Mouse (Mus musculus) hindbrain, embryonic 11.5 days (tissue): ENCODE data around the gene Ppy. TPM values are rescaled to one million over a fixed set of nuclear protein-coding genes. Genes with fewer than 3 reads are reported as not detected.
A peak's percentile ranks its signal among the peaks of the same experiment; 100 is the strongest.

Source experiments
- ATAC-seq: fragments of 200-750 bp; cut with Nextera tagmentation; 2 replicates; pipeline ENCODE4 v1.8.0; 2017; ENCODE audit warnings: mild to moderate bottlenecking, moderate TSS enrichment, moderate library complexity; ENCODE audit not compliant: low FRiP score
- DNase-seq: peaks from one replicate; pipeline ENCODE4 v3.0.0-alpha.2; 2015; ENCODE audit warnings: low spot score
- H3K27ac ChIP-seq: fragments of 300-500 bp; sonication (generic); 2 replicates; pipeline ENCODE4 v1.5.1; 2014; ENCODE audit warnings: mild to moderate bottlenecking, low read depth, low read length
- H3K27me3 ChIP-seq: fragments of 300-500 bp; sonication (generic); 2 replicates; pipeline ENCODE4 v1.6.1; 2014; ENCODE audit warnings: mild to moderate bottlenecking, low read length, moderate library complexity, mixed read lengths; ENCODE audit not compliant: control insufficient read depth, insufficient read depth
- H3K36me3 ChIP-seq: fragments of 300-500 bp; sonication (generic); 2 replicates; pipeline ENCODE4 v1.6.1; 2014; ENCODE audit warnings: mild to moderate bottlenecking, low read length, moderate library complexity, mixed read lengths; ENCODE audit not compliant: control insufficient read depth, insufficient read depth
- H3K4me1 ChIP-seq: fragments of 300-500 bp; sonication (generic); replicated peaks from 2 replicates; pipeline ENCODE4 v1.6.1; 2014; ENCODE audit warnings: low read length, mixed read lengths; ENCODE audit not compliant: control insufficient read depth, insufficient read depth
- H3K4me2 ChIP-seq: fragments of 300-500 bp; sonication (generic); replicated peaks from 2 replicates; pipeline ENCODE4 v1.6.1; 2014; ENCODE audit warnings: mild to moderate bottlenecking, low read depth, low read length
- H3K4me3 ChIP-seq: fragments of 300-500 bp; sonication (generic); 2 replicates; pipeline ENCODE4 v1.5.1; 2014; ENCODE audit warnings: low read depth, low read length
- H3K9ac ChIP-seq: fragments of 300-500 bp; sonication (generic); 2 replicates; pipeline ENCODE4 v1.6.1; 2014; ENCODE audit warnings: low read depth, low read length
- H3K9me3 ChIP-seq: fragments of 300-500 bp; sonication (generic); 2 replicates; pipeline ENCODE4 v1.6.1; 2016; ENCODE audit warnings: low read length; ENCODE audit not compliant: control insufficient read depth
- WGBS: fragments of 180-500 bp; shearing (Covaris S2); extraction: QIAGEN DNeasy Blood & Tissue Kit; methylation state at CpG from one replicate; pipeline ENCODE4 v1.1.7; 2014; 5-methylcytosine and 5-hydroxymethylcytosine counted together
- polyA plus RNA-seq: library from polyadenylated mRNA; unstranded; fragments of >200 nt; fragmentation: Nextera tagmentation; extraction: Ambion mirVana; gene quantifications from 2 replicates; pipeline ENCODE4 v1.2.1, GENCODE M21; 2014

The Ppy gene
- polyA plus RNA-seq, result not detected in 2 replicates

DNA sequence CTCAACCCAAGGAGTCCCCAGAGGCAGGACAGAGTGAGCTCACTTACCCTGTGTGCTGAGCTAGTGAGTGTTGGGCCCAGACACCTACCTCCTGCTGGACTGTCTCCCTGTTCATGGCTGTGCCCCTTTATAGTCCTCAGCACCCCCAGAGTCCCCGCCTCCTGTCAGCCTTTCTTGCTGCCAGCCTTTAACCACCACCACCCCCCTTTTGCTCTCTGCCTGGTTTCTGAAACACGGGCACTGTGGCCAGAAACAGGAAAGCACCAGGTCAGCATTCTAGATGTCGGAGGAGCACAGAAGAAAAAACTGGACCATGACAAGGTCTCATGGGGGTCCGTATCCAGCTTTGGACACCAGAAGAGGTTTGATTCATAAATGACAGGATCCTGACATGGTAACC, at the start of gene Ppy:
Gene Ppy (minus strand): TSS at position 101 of the 400 bp plus-strand sequence.
- H3K9me3 ChIP-seq, result no peaks in the 10 kb centered on the region
- ATAC-seq (no peak), DNase-seq (no peak)
- 81% methylated on average over 4 of the region's 4 CpGs for WGBS
- peaks cover 2% of the 10 kb centered on the region; the same call in 1 of the 2 replicates for H3K4me1 ChIP-seq
- no peak within 1 kb of the TSS for H3K4me2 ChIP-seq
- peaks cover 24% of the 10 kb centered on the region for H3K27me3 ChIP-seq
- no peak within 1 kb of the TSS for H3K4me3 ChIP-seq
- H3K27ac ChIP-seq, result no peak within 1 kb of the TSS
- no peaks in the 10 kb centered on the region for H3K36me3 ChIP-seq
- no peak within 1 kb of the TSS for H3K9ac ChIP-seq

DNA sequence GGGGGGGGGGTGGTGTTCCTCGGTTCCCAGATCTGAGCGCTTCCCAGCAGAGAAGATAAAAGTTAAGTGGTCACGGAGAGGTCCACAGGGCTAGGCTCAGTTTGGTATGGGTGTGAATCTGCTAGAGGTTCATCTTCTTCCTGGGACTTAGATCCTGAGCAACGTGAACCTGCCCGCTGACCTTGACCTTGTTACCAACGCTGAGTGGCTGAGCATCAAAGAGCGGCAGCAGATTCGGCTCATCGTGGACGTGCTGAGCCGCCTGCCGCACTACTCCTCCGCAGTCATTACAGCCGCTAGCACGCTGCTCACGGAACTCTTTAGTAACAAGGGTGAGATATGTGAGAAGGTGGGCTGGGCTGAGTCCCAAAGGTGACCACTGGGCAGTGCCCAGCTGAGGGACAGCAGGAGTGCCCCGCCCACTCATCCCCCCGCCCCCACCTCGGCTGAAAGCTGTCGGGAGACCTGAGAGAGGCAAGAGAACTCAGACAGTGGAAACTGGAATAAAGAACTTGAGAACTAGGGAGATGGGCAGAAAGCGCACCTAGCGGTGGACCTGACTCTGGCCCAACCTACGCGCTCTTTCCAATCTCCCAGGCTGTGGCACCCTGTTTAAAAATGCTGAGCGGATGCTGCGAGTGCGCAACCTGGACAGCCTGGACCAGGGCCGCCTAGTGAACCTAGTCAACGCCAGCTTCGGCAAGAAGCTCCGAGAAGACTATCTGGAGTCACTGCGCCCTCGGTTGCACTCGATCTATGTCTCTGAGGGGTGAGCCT, 46.3 kb upstream of the Ppy start:
- no peak overlapping the region for H3K4me2 ChIP-seq
- H3K36me3 ChIP-seq, result no peaks in the 10 kb centered on the region
- ATAC-seq, result no peak
- no peak overlapping the region for H3K9ac ChIP-seq
- WGBS, result 13% methylated on average over 34 of the region's 34 CpGs
- peak; percentile 34 for DNase-seq
- peaks cover 54% of the 10 kb centered on the region for H3K27me3 ChIP-seq
- no peaks in the 10 kb centered on the region for H3K9me3 ChIP-seq
- no peak overlapping the region for H3K27ac ChIP-seq
- H3K4me3 ChIP-seq, result no peak overlapping the region
- H3K4me1 ChIP-seq, result peaks cover 7% of the 10 kb centered on the region; the same call in 1 of the 2 replicates

DNA sequence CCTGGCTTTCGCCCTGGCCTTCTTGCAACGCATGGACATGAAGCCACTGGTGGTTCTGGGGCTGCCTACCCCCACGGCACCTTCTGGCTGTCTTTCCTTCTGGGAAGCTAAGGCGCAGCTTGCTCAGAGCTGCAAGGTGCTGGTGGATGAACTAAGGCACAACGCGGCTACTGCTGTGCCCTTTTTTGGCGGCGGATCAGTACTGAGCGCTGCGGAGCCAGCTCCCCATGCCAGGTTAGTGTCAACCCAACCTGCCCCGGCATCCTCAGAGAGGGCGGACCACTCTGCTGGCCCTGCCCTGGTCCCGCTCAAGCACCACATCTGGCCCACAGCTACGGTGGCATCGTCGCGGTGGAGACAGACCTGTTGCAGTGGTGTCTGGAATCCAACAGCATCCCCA, 45.4 kb upstream of the Ppy start:
- H3K9me3 ChIP-seq, result no peaks in the 10 kb centered on the region
- H3K4me1 ChIP-seq, result peaks cover 7% of the 10 kb centered on the region; the same call in 1 of the 2 replicates
- H3K9ac ChIP-seq, result no peak overlapping the region
- H3K36me3 ChIP-seq, result no peaks in the 10 kb centered on the region
- no peak overlapping the region for H3K4me3 ChIP-seq
- H3K27me3 ChIP-seq, result peaks cover 54% of the 10 kb centered on the region
- ATAC-seq (no peak), DNase-seq (peak; percentile 28)
- no peak overlapping the region for H3K27ac ChIP-seq
- no peak overlapping the region for H3K4me2 ChIP-seq
- WGBS, result 11% methylated on average over 17 of the region's 17 CpGs

DNA sequence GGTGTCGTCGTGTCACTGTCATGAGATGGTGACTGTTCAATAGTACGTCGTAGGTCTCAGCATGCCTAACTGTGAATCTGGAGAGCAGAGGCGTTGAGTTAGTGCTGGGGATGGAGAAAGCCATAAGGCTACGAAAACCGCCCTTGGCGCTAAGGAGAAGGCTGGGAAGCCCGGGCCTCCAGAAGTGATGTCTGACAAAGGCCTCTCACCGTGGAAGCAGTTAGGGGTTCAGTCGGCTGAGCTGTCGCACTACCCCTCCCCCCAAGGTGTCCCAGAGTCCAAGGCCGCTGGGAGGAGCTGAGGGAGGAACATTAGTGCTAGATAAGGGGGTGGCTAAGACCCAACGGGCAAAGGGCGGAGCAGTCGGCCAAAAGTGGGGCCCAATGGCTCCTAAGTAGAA, 44.9 kb upstream of the Ppy start:
- WGBS, result 5% methylated on average over 16 of the region's 16 CpGs
- ATAC-seq, result no peak
- H3K9ac ChIP-seq, result no peak overlapping the region
- H3K9me3 ChIP-seq, result no peaks in the 10 kb centered on the region
- no peak overlapping the region for H3K27ac ChIP-seq
- peak; percentile 46 for DNase-seq
- H3K36me3 ChIP-seq, result no peaks in the 10 kb centered on the region
- H3K4me3 ChIP-seq, result peak overlapping the region; percentile 20; the same call in 1 of the 2 replicates
- H3K4me2 ChIP-seq, result peak overlapping the region; percentile 29
- peaks cover 7% of the 10 kb centered on the region; the same call in 1 of the 2 replicates for H3K4me1 ChIP-seq
- H3K27me3 ChIP-seq, result peaks cover 54% of the 10 kb centered on the region

DNA sequence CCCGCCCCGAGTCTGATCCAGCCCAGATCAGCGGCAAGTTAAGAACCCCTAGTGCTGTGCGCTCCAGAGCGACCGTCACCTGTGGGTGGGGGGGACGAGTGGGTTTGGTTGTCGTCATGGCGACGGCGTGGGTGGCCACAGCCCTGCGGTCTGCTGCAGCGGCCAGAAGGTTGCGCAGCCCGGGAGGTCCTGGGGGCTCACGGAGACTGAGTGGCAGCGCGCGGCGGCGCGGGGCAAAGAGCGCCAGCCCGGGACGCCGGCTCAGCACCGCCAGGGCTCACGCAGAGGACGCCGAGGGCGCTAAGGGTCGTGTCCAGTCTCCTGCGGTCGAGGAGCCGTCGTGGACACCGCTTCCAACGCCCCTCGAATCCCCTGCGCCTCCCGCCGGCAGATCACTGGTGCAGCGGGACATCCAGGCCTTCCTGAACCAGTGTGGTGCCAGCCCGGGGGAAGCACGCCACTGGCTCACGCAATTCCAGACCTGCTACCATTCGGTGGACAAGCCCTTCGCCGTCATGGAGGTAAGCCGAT, 44.4 kb upstream of the Ppy start, which contains the start of gene Nags:
Gene Nags (plus strand): TSS at position 43 of the 531 bp plus-strand sequence.
- DNase-seq (peak; percentile 51), ATAC-seq (no peak)
- Histone ChIP-seq H3K4me3 (peak within 1 kb of the TSS; percentile 20), H3K4me2 (peak within 1 kb of the TSS; percentile 29), H3K9ac (no peak within 1 kb of the TSS), H3K27me3 (peaks cover 54% of the 10 kb centered on the region), H3K9me3 (no peaks in the 10 kb centered on the region), H3K4me1 (peaks cover 7% of the 10 kb centered on the region; the same call in 1 of the 2 replicates), H3K27ac (no peak within 1 kb of the TSS), H3K36me3 (no peaks in the 10 kb centered on the region)
- 2% methylated on average over 48 of the region's 50 CpGs for WGBS

DNA sequence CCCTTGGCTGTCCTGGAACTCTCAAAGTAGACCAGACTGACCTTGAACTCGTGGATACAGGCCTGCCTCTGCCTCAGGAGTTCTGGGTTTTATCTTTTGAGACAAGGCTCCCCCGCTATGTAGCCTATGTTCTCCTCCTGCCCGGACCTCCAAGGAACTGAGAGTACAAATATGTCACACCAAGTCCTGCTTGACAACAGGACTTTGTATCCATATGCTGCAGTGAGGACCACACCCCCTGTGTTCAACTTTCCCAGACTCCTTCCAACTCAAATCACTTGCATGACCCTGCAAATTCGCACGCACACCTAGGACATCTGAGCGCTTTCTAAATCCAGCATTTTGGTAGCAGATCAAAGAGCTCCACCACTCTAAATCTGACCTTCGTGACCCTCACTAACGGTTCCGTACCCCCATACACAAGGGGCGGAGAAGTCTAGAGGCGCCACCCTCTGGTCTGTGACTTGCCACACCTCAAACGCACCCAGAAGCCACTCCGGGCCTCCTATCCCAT, 43.9 kb upstream of the Ppy start:
- DNase-seq, result no peak
- Histone ChIP-seq H3K36me3 (no peaks in the 10 kb centered on the region), H3K9ac (no peak overlapping the region), H3K4me3 (peak overlapping the region; percentile 20), H3K27me3 (peaks cover 54% of the 10 kb centered on the region), H3K9me3 (no peaks in the 10 kb centered on the region), H3K4me1 (peaks cover 7% of the 10 kb centered on the region; the same call in 1 of the 2 replicates), H3K27ac (no peak overlapping the region), H3K4me2 (peak overlapping the region; percentile 29; the same call in 1 of the 2 replicates)
- WGBS, result 24% methylated on average over 13 of the region's 13 CpGs
- no peak for ATAC-seq

DNA sequence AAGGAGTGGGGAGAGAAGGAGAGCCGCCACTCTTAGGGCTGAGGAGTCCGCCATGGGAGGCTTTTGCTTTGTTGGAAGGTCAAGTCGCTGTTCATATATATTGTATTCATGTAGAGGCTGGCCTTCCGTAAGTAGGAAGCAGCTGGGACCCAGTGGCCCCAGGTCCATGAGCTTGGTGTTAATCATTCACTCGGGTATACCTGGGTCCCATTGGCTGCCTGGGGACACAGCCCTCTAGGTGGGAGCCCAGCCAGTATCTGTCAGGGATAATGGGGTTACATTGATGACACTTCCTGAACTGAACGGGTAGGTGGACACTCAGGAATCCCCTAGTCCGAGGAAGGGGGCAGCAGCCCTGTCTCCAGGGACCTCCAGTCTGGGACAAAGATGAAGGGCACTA, 41.2 kb upstream of the Ppy start:
- 68% methylated on average over 7 of the region's 7 CpGs for WGBS
- Histone ChIP-seq H3K4me1 (peaks cover 7% of the 10 kb centered on the region; the same call in 1 of the 2 replicates), H3K27ac (no peak overlapping the region), H3K9me3 (no peaks in the 10 kb centered on the region), H3K4me3 (no peak overlapping the region), H3K9ac (no peak overlapping the region), H3K4me2 (no peak overlapping the region), H3K36me3 (no peaks in the 10 kb centered on the region), H3K27me3 (peaks cover 41% of the 10 kb centered on the region)
- DNase-seq (no peak), ATAC-seq (no peak)

DNA sequence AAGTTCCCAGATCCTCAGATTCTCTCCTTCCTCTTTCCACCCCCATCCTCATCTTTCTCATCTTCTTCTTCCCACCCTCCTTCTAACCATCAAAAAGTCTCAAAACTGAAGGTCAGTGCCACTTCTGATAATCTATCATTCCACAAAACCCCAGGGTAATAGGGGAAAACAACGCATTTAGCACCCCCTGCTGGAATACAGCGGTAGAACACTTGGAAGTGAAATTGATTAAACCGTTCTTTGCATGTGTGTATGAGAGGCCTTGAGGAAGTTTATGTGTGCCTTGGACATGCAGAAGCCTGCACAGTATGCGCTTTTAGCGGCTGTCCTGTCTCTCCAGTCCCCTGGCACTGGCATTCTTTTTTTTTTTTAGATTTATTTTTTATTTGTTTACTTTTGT, 39.4 kb upstream of the Ppy start:
- DNase-seq (peak; percentile 86), ATAC-seq (no peak)
- peaks cover 2% of the 10 kb centered on the region; the same call in 1 of the 2 replicates for H3K4me1 ChIP-seq
- 3% methylated on average over 5 of the region's 5 CpGs for WGBS
- H3K9me3 ChIP-seq, result no peaks in the 10 kb centered on the region
- peaks cover 23% of the 10 kb centered on the region for H3K27me3 ChIP-seq
- H3K4me2 ChIP-seq, result no peak overlapping the region
- no peaks in the 10 kb centered on the region for H3K36me3 ChIP-seq
- no peak overlapping the region for H3K27ac ChIP-seq
- no peak overlapping the region for H3K4me3 ChIP-seq
- H3K9ac ChIP-seq, result no peak overlapping the region
